Mouse (Mus musculus) CD4-positive, CD25-positive, alpha-beta regulatory T cell, adult 2 months (primary cell): ENCODE results near the gene Got1.

ENCODE experiments used
- DNase-seq: peaks from one replicate; pipeline ENCODE4 v3.0.0-alpha.2; 2012; ENCODE audit warnings: low read depth, low spot score

The Got1 gene

DNA sequence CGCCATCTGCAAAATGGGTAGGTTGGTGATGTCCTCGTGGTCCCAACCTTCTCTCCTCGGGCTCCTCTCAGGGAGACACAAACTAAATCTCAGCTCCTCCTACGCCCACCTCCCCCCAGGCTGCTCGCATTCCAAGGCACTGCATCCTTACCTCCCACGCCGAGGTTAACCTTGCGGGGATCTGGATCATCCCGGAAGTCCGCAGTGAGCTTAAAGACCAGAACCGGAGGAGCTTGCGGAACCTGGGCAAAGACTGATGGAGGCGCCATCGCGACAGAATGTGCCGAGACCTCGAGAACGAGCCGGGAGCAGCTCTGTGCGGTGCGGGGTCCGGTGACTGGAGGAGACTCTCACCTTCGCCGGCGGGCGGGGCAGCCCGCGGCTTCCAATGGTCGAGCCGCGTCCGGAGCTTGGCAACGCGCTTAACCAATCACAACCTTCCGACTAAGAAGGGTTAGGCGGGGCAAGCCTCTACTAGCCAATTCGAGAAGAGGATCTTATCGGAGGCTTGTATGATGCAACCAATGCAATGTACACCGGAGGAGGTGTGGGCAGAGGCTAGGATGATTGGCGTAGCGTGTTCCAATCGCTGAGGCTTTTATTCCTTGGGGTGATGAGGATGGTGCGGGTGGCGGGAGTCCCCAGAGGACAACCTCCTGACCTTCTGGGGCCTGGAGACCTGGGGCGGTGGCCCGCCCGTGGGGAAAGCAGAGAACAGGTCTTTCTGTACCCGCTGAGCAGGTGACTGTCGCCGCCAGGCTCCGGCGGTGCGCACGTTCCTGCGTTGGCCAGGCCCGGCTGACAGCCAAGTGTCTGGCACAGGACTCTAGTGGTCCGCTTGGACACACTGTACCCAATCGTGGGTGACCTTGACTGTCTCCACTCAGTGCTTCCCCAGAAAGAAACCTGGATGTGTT is at the start of gene Got1:
Gene Got1 (minus strand): TSS at position 419 of the 917 bp plus-strand sequence.
- DNase-seq = peak; percentile 97

DNA sequence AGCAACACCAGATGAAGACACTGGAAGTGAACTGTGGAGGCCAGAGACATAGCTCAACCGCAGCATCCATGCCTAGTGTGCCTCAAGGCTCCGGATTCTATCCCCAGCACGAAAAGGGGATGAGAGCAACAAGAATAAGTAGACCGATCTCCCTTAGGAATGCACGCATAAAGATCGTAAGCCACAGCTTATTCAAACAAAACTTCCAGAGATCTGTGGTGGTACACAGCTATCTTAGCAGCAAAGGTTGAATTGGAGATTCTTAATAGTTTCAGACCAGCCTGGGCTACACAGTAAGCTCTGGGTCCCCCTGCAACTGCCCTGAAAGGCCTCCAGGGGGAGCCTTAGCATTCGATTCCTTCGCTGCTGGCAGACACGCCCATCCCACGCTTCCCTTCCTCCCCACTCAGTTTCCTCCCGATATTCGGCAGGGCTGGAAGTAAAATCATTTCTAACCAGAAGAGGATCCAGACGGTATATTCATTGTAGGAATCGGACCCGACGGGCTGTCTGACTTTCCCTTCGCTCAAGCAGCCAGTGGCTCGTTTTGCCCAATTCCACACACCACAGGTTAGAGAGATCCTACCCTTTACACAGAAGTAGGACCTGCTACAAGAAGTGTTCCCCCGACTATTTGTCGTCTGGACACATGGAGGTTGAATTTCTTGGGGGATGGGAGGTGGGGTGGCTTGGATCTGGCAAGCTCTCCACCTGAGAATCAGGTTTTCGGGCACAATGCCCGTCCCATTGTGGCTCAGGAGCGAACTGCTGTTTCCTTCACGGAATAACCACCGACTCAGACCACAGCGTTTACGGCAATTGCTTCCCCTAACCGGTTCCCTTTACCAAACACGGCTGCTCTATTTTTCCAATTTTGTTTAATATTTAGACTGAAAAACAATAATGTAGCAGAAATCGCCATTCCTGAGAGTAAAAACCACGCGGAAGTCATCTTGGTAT is 46.7 kb upstream of the Got1 start:
- DNase-seq = peak; percentile 83

DNA sequence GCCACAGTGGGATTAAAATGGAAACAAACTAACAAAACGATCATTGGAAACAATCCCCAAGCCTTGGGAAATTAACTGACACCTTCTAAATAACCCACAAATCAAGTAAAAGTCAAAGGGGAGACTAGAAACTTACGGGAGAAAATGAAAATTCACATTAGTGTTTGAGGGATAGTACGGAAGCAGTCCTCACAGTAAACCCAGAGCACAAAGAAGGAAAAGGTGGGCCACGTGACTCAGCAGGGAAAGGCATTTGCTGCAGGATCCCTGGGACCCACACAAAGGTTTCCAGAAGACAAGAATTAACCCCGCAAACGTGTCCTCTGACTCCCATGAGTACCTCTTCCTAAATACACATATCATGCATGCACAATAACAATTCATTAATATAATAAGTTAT is 44.7 kb upstream of the Got1 start:
- no peak for DNase-seq

DNA sequence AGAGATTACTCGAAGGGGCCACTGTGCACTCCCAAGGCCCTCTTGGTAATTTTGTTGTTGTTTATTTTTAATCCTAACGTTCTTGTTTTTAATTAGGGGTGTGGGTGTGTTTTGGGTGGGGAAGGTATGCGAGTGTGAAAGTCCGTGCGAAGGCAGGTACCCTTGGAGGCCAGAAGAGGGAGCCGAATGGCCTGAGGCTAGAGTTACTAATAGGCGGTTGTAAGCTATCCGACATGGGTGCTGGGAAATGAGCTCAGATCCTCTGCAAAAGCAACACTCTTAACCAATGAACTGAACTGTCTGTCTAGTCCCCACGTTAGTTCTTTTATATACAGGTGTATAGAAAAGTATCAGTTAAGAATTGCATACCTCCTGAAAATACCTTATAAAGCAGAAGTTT is 43.9 kb upstream of the Got1 start:
- DNase-seq = peak; percentile 10

DNA sequence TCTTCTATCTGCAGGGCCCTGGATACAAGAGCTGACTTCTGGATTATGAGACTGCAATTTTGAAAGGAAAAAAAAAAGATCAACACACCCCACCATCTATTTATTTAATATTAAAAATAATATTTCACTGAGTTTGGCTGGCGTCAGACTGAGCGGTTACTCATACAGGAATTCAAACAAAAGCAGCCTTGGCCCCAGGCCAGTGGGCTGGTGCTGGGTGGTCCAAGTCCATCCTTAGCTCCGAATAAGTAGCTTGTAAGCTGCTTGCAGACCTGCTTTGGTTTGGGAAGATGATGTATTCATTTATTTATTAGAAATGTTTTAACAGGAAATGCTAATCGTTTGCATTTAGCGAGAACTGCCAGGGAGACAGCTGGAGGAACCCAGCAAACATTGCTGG is 38.8 kb upstream of the Got1 start:
- no peak for DNase-seq

DNA sequence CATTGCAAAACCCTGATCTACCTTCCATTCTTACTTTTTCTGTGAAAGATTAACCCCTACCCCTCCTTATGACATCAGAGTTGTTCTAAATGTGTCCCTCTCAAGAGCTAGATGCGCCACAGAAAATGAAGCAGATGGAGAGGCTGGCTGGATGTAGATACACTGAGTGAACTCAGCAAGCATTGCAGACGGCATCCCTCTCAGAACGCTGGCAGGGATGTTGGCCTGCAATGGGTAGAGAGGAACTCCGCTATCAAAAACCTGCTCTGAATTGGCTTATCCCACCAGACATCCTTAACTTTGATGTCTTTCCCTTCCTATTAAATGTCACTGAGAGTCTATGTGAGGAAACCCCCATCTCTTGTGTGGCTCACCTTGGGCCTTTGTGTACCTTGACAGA is 37.4 kb upstream of the Got1 start:
- no peak for DNase-seq

DNA sequence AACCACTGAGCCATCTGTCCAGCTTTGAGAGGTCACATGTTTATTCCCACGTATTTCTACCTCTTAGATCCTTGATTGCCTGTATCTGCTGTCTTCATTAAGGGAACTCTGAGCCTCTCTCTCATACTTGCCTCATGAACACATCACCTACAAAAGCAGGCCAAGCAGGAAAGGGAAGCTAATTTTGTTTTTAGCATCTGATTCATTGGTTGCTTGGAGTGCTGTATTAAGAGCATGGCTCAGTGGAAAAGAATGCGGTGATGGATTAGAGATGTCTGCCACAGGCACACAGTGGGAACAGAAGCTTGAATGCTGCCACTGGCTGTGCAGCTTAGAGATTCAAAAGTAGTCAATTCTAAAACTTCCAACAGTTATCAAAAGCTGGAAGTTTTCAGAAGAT is 35.8 kb upstream of the Got1 start:
- no peak for DNase-seq

DNA sequence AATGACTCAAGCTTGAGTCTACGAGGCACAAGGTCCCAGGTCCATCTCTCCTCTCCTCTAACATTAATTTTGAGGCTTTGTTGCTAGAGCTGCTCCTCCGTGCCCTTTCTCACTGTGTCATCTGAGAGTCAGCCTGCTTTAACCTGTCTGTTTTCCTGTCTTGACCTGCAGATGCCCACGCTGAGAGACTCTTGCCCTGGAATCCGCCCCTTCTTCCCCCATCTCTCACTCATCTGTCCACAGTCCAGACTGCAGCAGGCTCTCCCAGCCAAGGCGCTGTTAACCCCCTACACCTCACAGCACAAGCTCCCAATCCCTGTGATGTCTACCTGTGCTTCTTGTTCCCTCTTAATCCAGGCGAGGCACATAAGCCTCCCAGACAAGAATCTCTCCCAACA is 27.1 kb upstream of the Got1 start:
- no peak for DNase-seq

DNA sequence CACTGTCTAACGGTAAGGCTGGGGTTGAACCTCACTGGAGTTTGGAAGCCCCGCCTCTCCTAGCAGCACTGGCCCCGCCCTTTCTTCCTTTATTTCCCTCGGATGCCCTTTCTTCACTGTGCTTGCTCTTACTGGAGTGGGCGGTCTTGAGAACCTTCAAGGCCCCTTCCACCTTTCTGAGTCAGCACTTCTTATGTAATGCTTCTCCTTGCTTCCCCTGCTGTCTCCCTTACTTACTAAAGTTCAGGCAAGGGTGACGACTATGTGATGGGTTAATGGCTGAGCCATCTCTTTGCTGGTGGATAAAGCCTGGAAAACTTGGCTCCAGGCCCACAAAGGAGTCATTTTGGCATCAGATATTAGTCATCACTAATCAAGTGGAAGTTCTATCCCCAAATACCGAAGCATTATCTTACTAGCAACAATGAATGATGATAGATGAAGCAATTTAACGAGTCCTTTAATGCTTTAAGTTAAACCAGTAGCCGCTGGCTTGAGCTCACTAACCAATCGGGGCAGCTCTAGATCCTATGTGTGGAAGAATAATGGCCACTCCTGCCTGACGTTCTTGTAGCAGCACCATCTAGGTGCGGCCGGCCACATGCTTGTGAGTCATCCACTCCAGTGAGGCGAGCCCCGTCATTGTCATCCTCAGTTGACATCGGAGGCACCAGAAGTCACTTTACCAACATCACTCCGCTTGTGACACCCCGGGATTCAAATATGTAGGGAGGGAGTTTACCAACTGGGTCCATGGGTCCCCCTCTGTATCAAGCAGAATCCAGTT is 26.5 kb upstream of the Got1 start:
- DNase-seq = no peak

DNA sequence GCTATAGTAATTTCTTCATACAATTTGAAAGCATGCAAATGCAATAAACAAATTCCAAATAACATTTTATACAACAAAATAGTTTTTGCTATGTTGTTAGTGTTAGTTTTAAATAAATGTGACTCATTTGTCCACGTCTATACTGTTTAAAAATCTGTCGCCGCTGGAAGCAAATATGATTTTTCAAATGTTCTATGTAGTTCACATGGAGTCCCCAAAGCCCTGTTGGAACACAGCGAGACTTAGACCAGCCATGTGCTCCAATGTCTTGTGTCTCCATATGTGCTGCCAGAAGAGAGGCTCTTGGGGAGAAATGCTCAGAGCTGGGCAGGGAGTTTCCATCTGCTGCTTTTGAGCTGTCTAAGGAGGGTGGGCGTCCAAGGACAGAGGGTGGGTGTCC is 23.7 kb upstream of the Got1 start:
- no peak for DNase-seq

DNA sequence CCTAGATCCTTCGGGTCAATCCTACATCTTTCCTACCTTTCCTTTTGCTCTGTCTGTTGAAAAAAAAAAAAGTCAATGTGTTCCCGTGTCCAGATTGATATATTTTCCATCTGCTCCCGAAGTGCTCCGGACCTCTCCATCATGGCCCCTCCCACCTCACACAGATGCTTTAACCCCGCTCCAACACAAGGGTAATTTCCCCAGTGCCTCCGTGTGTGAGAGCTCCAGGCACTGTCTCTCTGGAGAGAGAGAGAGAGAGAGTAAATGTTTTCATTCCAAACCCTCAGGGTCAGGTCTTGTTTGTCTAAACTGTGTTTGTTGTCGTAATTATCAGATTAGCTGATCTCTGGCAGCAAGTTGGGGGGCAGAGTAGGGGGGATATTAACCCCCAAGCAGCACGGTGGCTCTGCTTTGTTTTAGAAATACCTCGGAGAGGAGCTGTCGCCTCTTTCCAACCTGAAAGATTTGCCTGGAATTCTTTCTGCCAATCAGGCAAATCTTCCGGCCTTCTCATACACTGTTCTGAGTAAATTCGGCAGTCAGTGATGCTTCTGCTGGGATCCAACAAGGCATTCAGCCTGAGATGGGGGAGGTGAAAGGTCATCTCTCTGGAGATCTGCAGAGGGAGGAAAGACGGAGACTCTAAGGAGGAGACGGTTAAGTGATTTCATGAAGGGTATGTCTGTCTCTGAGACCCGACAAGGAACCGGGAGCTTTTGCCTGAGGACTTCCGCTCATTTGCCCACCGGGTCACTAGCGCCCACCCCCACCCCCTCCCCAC is 22.1 kb upstream of the Got1 start:
- no peak for DNase-seq

DNA sequence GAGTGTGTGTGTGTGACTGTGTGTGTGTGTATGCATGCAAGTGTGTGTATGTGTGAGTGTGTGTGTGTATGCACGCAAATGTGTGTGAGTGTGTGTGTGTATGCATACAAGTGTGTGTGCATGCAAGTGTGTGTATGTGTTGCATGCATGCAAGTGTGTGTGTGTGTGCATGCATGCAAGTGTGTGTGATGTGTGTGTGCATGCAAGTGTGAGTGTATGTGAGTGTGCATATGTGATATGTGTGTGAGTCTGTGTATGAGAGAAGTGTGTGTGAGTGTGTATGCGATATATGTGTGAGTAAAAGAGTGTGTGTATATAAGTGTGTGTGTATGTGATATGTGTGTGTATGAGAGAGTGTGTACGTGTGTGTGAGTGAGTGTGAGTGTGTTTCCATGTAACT is 11.0 kb upstream of the Got1 start:
- DNase-seq = no peak

DNA sequence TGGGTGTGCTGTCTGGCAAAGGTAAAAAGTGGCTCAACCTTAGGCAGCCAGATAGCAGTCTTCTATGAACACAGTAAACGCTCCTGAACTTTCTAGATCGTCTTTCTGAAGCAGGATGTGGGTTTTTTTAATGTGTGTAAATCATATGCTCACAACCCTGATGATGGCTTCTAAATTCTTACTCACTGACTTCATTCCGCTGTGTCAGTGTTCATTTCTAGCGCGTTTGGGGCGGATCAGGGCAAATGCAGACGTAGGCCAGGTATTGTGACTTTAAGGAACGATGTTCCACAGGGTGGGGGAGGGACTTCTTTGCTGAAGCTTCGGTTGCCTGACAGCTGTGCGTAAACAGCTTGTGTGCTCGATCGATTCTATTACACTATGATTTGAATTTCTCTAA is 6.5 kb upstream of the Got1 start:
- peak; percentile 90 for DNase-seq

DNA sequence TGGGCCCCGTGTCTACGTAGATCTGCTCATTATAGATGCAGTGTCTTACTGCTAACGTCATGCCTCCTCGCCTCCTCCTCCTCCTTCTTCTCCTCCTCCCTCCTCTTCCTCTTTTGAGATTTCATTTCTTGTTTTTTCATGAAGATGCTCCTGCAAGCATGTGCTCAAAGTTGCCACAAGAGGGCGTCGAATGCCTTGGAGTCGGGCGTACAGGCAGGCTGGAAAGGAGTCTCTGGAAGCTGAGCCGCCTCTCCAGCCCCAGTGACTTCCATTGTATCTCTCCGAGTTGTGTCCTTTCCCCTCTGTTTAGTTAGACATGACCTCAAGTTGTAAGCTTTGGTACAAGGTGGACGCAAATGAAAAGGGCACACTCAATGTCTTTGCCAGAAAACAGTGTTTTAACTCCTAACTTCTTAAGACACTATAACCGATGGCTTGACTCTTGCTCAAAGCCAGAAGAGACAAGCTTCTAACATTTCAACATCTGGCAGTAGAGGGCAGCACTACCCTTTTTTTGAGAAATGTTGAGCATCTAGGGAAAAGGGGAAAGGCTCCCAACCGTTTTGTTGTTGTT is 5.9 kb upstream of the Got1 start:
- peak; percentile 89 for DNase-seq

DNA sequence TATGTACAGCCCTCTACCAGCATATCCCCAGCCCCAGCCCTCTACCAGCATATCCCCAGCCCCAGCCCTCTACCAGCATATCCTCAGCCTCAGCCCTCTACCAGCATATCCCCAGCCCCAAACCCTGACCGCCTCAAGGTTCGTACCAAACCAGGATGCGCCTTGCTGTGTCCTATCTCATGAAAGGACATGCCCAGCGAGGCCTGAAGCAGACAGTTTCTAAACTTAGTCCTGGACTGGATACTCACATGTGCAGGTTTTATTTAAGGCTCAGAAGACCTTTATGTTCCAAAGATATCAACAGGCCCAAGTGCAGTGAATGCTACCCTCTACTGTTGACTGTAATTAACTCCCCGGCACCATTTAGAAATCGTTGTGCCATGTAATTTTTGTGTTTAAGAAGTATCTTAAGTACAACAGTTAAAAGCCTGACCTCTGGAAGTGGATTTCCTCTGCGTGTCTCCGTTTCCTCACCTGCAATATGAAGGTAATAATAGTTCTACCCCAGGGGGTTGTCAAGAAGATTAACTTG is 3.7 kb upstream of the Got1 start:
- no peak for DNase-seq

DNA sequence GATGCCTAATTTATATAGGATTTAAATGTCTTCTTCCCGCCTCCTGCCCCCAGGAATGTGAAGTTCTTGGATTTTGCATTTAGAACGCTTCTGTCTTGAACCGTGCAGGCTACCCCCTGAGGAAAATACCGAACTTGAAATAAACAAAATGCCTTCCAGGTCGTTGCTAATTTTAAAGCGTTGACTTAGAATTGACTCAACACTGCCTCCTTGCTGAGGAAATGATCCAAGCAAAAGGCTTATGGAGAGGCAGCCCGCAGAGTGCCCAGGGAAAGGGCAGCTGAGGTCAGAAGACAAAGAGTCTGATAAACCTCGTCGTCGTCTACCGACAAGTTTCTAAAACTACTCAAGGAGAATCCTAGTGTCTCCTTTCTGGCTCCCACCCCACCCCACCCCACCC is 2.7 kb upstream of the Got1 start:
- peak; percentile 36 for DNase-seq

DNA sequence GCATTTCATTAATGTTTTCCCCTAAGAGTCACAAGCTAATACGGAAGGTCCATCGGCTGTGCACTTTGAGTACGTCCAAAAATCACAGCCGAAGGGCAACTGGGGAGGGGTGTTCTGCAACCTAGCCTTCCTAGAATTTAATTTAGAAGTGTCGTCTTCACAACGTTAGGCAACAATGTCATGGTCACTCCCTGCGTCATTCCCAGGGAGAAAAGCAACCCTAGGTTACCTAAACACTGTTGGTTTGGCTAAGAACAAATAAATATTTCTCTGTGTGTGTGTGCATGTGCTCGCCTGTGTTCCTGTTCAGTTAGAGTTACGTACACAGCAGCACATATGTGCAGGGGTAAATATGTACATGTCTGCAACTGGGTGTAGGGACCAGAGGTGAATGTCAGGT is 1.6 kb upstream of the Got1 start:
- DNase-seq = no peak

DNA sequence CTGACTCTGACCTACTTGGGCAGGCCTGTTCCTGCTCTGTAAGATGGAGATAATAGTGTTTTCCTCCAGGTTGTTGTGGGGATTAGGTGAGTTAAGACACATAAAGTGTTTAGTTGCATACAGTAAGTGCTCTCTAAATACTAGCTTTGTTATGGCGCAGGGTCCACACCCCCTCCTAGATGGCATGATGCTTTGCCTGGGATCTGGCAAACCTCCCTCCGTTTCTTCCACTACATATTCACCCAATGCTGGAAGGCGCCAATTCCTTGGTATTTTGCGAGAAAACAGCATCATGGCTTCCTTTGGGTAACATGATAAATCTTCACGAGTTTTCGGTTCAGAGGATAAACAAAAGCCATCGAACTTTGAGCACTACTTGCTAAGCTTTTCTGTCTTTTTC is 1.2 kb upstream of the Got1 start:
- no peak for DNase-seq

DNA sequence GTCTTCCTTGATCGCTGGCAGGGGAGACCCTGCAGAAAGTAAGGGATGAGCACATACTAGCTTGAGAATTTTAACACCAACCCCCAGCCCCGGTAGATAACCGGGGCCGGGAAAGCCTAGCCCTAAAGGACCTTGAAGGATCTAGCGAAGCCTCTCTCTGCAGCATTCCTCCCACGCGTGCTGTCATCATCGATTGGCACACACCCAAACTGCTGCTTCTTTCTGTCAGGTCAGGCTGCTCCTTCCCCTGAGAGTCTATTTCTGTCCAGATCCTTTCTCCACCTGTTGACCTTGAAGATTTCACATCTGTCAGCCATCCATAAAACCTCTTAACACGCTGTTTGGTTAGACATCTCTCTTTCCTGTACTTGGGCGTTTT is 688 bp upstream of the Got1 start:
- DNase-seq = peak; percentile 68

DNA sequence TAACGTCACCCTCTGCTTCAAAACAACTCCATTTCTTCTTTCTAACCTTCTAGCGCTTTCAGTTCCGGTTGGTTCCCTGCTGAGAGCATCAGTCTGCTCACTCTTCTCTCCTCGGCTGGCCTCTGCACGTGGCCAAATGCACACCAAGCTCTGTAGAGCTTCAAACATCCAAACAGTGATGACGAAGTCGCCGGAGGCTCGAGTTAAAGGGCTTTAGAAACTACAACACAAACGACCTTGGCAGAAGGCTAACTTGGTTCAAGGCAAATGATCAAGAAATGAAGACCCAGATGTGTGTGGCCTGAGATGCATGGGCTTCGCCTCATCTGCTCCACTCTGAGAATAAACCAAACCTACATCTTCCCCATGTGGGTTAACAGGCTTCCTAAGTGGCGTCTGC is 854 bp downstream of the Got1 start:
- DNase-seq = peak; percentile 78
